Mouse (Mus musculus) heart, adult 2 months (tissue): ENCODE results near the gene Paxbp1.

ENCODE experiments used
- CTCF ChIP-seq: fragments of 200-600 bp; IDR thresholded peaks from 2 replicates; pipeline ENCODE4 v1.8.1; 2022; ENCODE audit warnings: antibody characterized with exemption, mild to moderate bottlenecking, moderate library complexity
- EP300 ChIP-seq: fragments of 200-500 bp; IDR thresholded peaks from 2 replicates; pipeline ENCODE4 v1.6.1; 2011; ENCODE audit warnings: low read depth, low read length, control low read depth; ENCODE audit not compliant: insufficient read depth
- POLR2A ChIP-seq: fragments of 200-500 bp; IDR thresholded peaks from 2 replicates; pipeline ENCODE4 v1.6.1; 2011; ENCODE audit warnings: mild to moderate bottlenecking, low read depth, low read length, control low read depth; ENCODE audit not compliant: insufficient read depth

DNA sequence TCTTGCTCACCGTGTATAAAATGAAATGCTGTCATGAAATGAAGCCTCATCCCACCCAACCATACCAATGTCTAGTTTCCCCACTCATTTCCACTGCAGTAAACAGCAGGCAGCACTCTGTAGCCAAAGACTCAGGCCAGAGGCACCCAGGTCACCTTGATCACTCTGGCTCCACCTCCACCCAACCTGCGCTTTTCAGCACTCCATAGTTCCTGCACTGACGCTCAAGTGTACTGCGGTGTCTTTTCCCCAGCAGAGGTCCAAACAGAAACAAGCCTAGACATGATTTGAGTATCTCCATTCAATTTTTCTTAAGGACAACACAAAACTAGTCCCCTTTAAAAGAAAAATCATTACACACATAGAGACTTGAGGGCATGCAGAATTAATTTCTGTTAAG lies 24.9 kb downstream of the Paxbp1 start:
- TF ChIP-seq EP300 (no peak), POLR2A (no peak), CTCF (no peak)
